ENCODE assay signal across 21 mouse cellular contexts in genomic region chr6:142944470-142944869, GRCm38 (mm10). TPM values are rescaled to one million over a fixed set of nuclear protein-coding genes. Genes with fewer than 3 reads are reported as not detected.
A peak's percentile ranks its signal among the peaks of the same experiment; 100 is the strongest.
DNase-seq lines count a peak whose midpoint lies in the region; ATAC-seq and TF ChIP-seq lines count a peak whose summit lies in the region.
"Had no signal": no experiment of that assay in that cellular context is flagged by ENCODE, and none has a peak within 500 bp of the region (broad histone marks: within the 10 kb centered on the region; RNA-seq: fewer than 3 reads in every experiment).

No protein-coding gene starts in this region.

- H3K9me3 ChIP-seq in forebrain, postnatal 0 days (ENCODE audit: low read length): no peaks in the 10 kb centered on the region
- no peaks in the 10 kb centered on the region for H3K9me3 ChIP-seq in forebrain, embryonic 11.5 days (ENCODE audit: control insufficient read depth, low read length)
- H3K9me3 ChIP-seq in liver, embryonic 11.5 days (ENCODE audit: control insufficient read depth, low read length): no peaks in the 10 kb centered on the region
- H3K9me3 ChIP-seq in ES-Bruce4 (replicated peaks; ENCODE audit: control insufficient read depth, insufficient read depth, low read length, poor library complexity, severe bottlenecking): no peaks in the 10 kb centered on the region
- H3K9me3 ChIP-seq: heart, embryonic 13.5 days; stomach, embryonic 15.5 days had no signal

- no peak overlapping the region for H3K27ac ChIP-seq in forebrain, postnatal 0 days (ENCODE audit: low read depth, low read length)
- no peak overlapping the region for H3K27ac ChIP-seq in forebrain, embryonic 11.5 days (ENCODE audit: low read depth, low read length)
- no peak overlapping the region for H3K27ac ChIP-seq in liver, adult 2 months (replicated peaks; ENCODE audit: insufficient read depth, low read depth, low read length)
- no peak overlapping the region for H3K27ac ChIP-seq in liver, embryonic 11.5 days (ENCODE audit: low read depth, low read length)
- no peak overlapping the region for H3K27ac ChIP-seq in ES-Bruce4 (ENCODE audit: insufficient read depth, low read length)
- H3K27ac ChIP-seq in bone marrow, adult 2 months (ENCODE audit: control insufficient read depth, insufficient read depth, low read depth, low read length, poor library complexity): no peak overlapping the region
- H3K27ac ChIP-seq: heart, embryonic 13.5 days; hindbrain, embryonic 14.5 days; stomach, embryonic 15.5 days had no signal

- H3K4me2 ChIP-seq in forebrain, postnatal 0 days (ENCODE audit: low read depth): no peak overlapping the region
- H3K4me2 ChIP-seq in forebrain, embryonic 11.5 days (ENCODE audit: low read depth, low read length, severe bottlenecking): no peak overlapping the region
- H3K4me2 ChIP-seq in liver, embryonic 11.5 days: no peak overlapping the region
- H3K4me2 ChIP-seq: heart, embryonic 13.5 days; hindbrain, embryonic 14.5 days; stomach, embryonic 15.5 days had no signal

- H3K4me1 ChIP-seq in forebrain, postnatal 0 days (ENCODE audit: insufficient read depth): peaks cover 5% of the 10 kb centered on the region; the same call in 1 of the 2 replicates
- no peaks in the 10 kb centered on the region for H3K4me1 ChIP-seq in forebrain, embryonic 11.5 days (replicated peaks; ENCODE audit: control insufficient read depth, insufficient read depth, low read length)
- no peaks in the 10 kb centered on the region for H3K4me1 ChIP-seq in liver, adult 2 months (ENCODE audit: control insufficient read depth, insufficient read depth, low read length)
- H3K4me1 ChIP-seq in liver, embryonic 11.5 days (replicated peaks; ENCODE audit: control insufficient read depth, insufficient read depth, low read length): peaks cover 7% of the 10 kb centered on the region
- no peaks in the 10 kb centered on the region for H3K4me1 ChIP-seq in ES-Bruce4 (ENCODE audit: control insufficient read depth, insufficient read depth, low read length)
- peaks cover 2% of the 10 kb centered on the region; the same call in 1 of the 2 replicates for H3K4me1 ChIP-seq in bone marrow, adult 2 months (ENCODE audit: control insufficient read depth, insufficient read depth, low read length)
- H3K4me1 ChIP-seq: stomach, embryonic 15.5 days had no signal

- no peak for TF ChIP-seq EP300 in ES-Bruce4 (IDR thresholded peaks at IDR 0.05; ENCODE audit: insufficient read depth, low read depth, low read length)

- no peak overlapping the region for H3K9ac ChIP-seq in forebrain, postnatal 0 days
- no peak overlapping the region for H3K9ac ChIP-seq in forebrain, embryonic 11.5 days (ENCODE audit: low read length)
- H3K9ac ChIP-seq in liver, adult 2 months (ENCODE audit: low read depth, low read length): no peak overlapping the region
- H3K9ac ChIP-seq in liver, embryonic 11.5 days (ENCODE audit: low read depth, low read length): no peak overlapping the region
- no peak overlapping the region for H3K9ac ChIP-seq in ES-Bruce4 (ENCODE audit: low read depth, poor library complexity, severe bottlenecking)
- H3K9ac ChIP-seq: heart, embryonic 13.5 days; hindbrain, embryonic 14.5 days; stomach, embryonic 15.5 days had no signal

- H3K79me2 ChIP-seq in liver, adult 2 months (ENCODE audit: control insufficient read depth, insufficient read depth, low read length): no peaks in the 10 kb centered on the region

- H3K27me3 ChIP-seq in forebrain, postnatal 0 days (ENCODE audit: insufficient read depth, low read length): no peaks in the 10 kb centered on the region
- no peaks in the 10 kb centered on the region for H3K27me3 ChIP-seq in forebrain, embryonic 11.5 days (ENCODE audit: control insufficient read depth, insufficient read depth, low read length)
- H3K27me3 ChIP-seq in liver, adult 2 months (ENCODE audit: control insufficient read depth, insufficient read depth, low read length): no peaks in the 10 kb centered on the region
- H3K27me3 ChIP-seq in liver, embryonic 11.5 days (replicated peaks; ENCODE audit: control insufficient read depth, insufficient read depth, low read length): no peaks in the 10 kb centered on the region
- H3K27me3 ChIP-seq in ES-Bruce4 (ENCODE audit: control insufficient read depth, insufficient read depth, low read length, poor library complexity, severe bottlenecking): no peaks in the 10 kb centered on the region
- H3K27me3 ChIP-seq: CH12.LX; heart, embryonic 13.5 days; stomach, embryonic 15.5 days had no signal

- ATAC-seq in forebrain, postnatal 0 days: no peak
- ATAC-seq in forebrain, embryonic 11.5 days (replicated peaks; ENCODE audit: low FRiP score): no peak
- no peak for ATAC-seq in liver, embryonic 11.5 days (replicated peaks; ENCODE audit: low FRiP score)
- ATAC-seq in granulocyte monocyte progenitor cell, adult 5-6 weeks (replicated peaks; ENCODE audit: poor library complexity, severe bottlenecking): no peak
- ATAC-seq: forebrain, embryonic 16.5 days had no signal

- no peak for TF ChIP-seq POLR2A in liver, adult 2 months (IDR thresholded peaks at IDR 0.05; ENCODE audit: extremely low read depth, insufficient read depth, low read length)
- TF ChIP-seq POLR2A in ES-Bruce4 (IDR thresholded peaks at IDR 0.05; ENCODE audit: insufficient read depth, low read length): no peak
- no peak for TF ChIP-seq POLR2A in bone marrow, adult 2 months (IDR thresholded peaks at IDR 0.05; ENCODE audit: borderline replicate concordance, control insufficient read depth, low read depth, low read length)

- 97% methylated on average over 3 of the region's 3 CpGs for WGBS in forebrain, postnatal 0 days
- WGBS in forebrain, embryonic 11.5 days: 89% methylated on average over 3 of the region's 3 CpGs
- 97% methylated on average over 3 of the region's 3 CpGs for WGBS in liver, adult 2 months
- WGBS in liver, embryonic 11.5 days: 80% methylated on average over 3 of the region's 3 CpGs
- 86% methylated on average over 3 of the region's 3 CpGs for WGBS in bone marrow, adult 2 months

- no peaks in the 10 kb centered on the region for H3K36me3 ChIP-seq in forebrain, postnatal 0 days (ENCODE audit: insufficient read depth)
- H3K36me3 ChIP-seq in forebrain, embryonic 11.5 days (ENCODE audit: control insufficient read depth, insufficient read depth, low read length): no peaks in the 10 kb centered on the region
- no peaks in the 10 kb centered on the region for H3K36me3 ChIP-seq in liver, adult 2 months (ENCODE audit: control insufficient read depth, insufficient read depth, low read length)
- H3K36me3 ChIP-seq in liver, embryonic 11.5 days (ENCODE audit: control insufficient read depth, insufficient read depth, low read length): no peaks in the 10 kb centered on the region
- no peaks in the 10 kb centered on the region for H3K36me3 ChIP-seq in ES-Bruce4 (ENCODE audit: control insufficient read depth, insufficient read depth, low read length, poor library complexity, severe bottlenecking)
- H3K36me3 ChIP-seq: heart, embryonic 13.5 days; stomach, embryonic 15.5 days had no signal

- no peak overlapping the region for H3K4me3 ChIP-seq in forebrain, postnatal 0 days (ENCODE audit: low read depth, low read length)
- H3K4me3 ChIP-seq in forebrain, embryonic 11.5 days (ENCODE audit: low read depth, low read length): no peak overlapping the region
- no peak overlapping the region for H3K4me3 ChIP-seq in liver, adult 2 months (ENCODE audit: insufficient read depth, low read depth, low read length)
- no peak overlapping the region for H3K4me3 ChIP-seq in liver, embryonic 11.5 days (ENCODE audit: low read depth, low read length)
- no peak overlapping the region for H3K4me3 ChIP-seq in ES-Bruce4 (ENCODE audit: low read depth, low read length)
- H3K4me3 ChIP-seq in bone marrow, adult 2 months (replicated peaks; ENCODE audit: control insufficient read depth, low read depth, low read length): no peak overlapping the region
- H3K4me3 ChIP-seq: heart, embryonic 13.5 days; myocyte; stomach, embryonic 15.5 days had no signal

- no peak for DNase-seq in forebrain, postnatal 0 days
- no peak for DNase-seq in forebrain, embryonic 11.5 days (ENCODE audit: low spot score)
- DNase-seq in liver, adult 2 months (ENCODE audit: extremely low read depth, low read depth, low spot score): no peak
- DNase-seq in liver, embryonic 11.5 days (ENCODE audit: low spot score): no peak
- DNase-seq in frontal cortex, postnatal 10 days (ENCODE audit: low spot score in 2 of 2): no peak
- DNase-seq: cerebellum, adult 9-11 months; kidney, adult 11 months; kidney, postnatal 14 days; layer of hippocampus, adult 9-11 months; lung, postnatal 14 days; midbrain, embryonic 14.5 days; right cerebral cortex, postnatal 14 days had no signal

- TF ChIP-seq CTCF in forebrain, postnatal 0 days (IDR thresholded peaks at IDR 0.05; ENCODE audit: low read depth): peak; percentile 22; the same call in 1 of the 2 replicates
- peak; percentile 26; the same call in 1 of the 2 replicates for TF ChIP-seq CTCF in liver, adult 2 months (IDR thresholded peaks at IDR 0.05; ENCODE audit: low read depth, low read length)
- peak; percentile 43 for TF ChIP-seq CTCF in ES-Bruce4 (IDR thresholded peaks at IDR 0.05; ENCODE audit: low read depth, low read length)
- TF ChIP-seq CTCF in bone marrow, adult 2 months (IDR thresholded peaks at IDR 0.05; ENCODE audit: control insufficient read depth, insufficient read depth, low read length): peak; percentile 7; the same call in 1 of the 2 replicates

RNA-seq across cellular contexts. Expression of gene St8sia1, which starts 19.8 kb away (rescaled TPM):
- total RNA-seq in forebrain, postnatal 0 days (2014; rRNA removed): 10.8 and 15.5 TPM in 2 replicates
- polyA plus RNA-seq in forebrain, postnatal 0 days (2015; fragmentation: Nextera tagmentation; extraction: Ambion mirVana): 2.3 and 3.5 TPM in 2 replicates
- 2.4 and 3.1 TPM in 2 replicates for polyA plus RNA-seq in forebrain, embryonic 11.5 days (2014; fragmentation: Nextera tagmentation; extraction: Ambion mirVana)
- total RNA-seq in liver, adult 2 months (2014; rRNA removed): under 0.01 TPM in 2 replicates
- 0.01 and 0.02 TPM in 2 replicates for polyA plus RNA-seq in liver, adult 2 months (2012; rRNA removed)
- polyA plus RNA-seq in liver, embryonic 11.5 days (2014; fragmentation: Nextera tagmentation; extraction: Ambion mirVana): 1.2 and 2.1 TPM in 2 replicates
- 2.3 and 2.5 TPM in 2 replicates for polyA plus RNA-seq in ES-Bruce4 (2011; ENCODE audit: insufficient read depth, insufficient read length, low read depth, missing spikeins)
- 0.11 and 0.47 TPM in 2 replicates for polyA plus RNA-seq in bone marrow, adult 2 months (2011; ENCODE audit: insufficient read depth, insufficient read length, low replicate concordance, missing spikeins)
- not detected in 2 replicates for total RNA-seq in granulocyte monocyte progenitor cell, adult 5-6 weeks (2014; fragmentation: Nextera tagmentation)
- total RNA-seq in granulocyte monocyte progenitor cell, adult 5-6 weeks (2017): not detected in 2 replicates
